Mouse (Mus musculus): ENCODE results near the gene Rabac1.

DNA sequence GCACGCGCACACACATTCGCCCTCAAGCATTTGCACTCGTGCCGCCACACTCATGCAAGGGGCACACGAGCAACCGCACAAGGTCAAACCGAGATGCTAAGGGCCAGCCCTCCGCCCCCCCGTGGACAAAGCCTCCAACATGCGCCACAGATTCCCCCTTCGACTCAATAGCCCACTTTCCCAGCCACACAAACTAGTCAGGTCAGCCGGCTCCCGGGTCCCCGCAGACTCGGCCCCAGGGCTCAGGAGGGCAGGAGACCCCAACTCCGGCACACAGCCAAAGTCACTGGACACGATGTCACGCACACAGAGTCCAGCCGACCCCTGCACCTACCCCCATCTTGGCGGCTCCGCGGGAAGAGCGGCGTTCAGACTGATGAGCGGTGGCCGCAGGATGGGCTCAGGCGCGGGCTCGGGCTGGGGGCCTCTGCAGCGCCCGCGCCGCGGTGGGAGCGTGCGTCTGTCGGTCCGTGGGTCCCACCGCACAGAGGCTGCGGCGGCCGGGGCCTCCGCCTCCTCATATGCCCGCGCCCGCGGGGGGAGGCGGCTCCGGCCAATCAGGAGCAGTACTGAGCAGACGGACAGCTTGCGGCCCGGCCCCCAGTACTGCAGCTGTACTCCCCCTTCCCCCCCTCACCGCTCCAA is 33.0 kb upstream of the Rabac1 start, which contains the start of gene Atp1a3:
- no peak for TF ChIP-seq CTCF (IDR thresholded peaks at IDR 0.05; ENCODE audit: low read depth)
- TF ChIP-seq EP300 (optimal IDR thresholded peaks at IDR 0.05) = no peak
